Mouse (Mus musculus): ENCODE measurements around the gene Ttll8.

Ttll8 gene

GRCm38 (mm10) chr15:88889032-88889431 lies 65.2 kb downstream of the Ttll8 start:
- ATAC-seq (ENCODE audit: insufficient number of reproducible peaks, low FRiP score, low TSS enrichment) = no peak

GRCm38 (mm10) chr15:88885376-88885775 lies 68.8 kb downstream of the Ttll8 start:
- ATAC-seq (ENCODE audit: insufficient number of reproducible peaks, low FRiP score, low TSS enrichment) = no peak

GRCm38 (mm10) chr15:88883342-88883741 lies 70.9 kb downstream of the Ttll8 start:
- no peak for ATAC-seq (ENCODE audit: insufficient number of reproducible peaks, low FRiP score, low TSS enrichment)

GRCm38 (mm10) chr15:88882851-88883250 lies 71.4 kb downstream of the Ttll8 start:
- ATAC-seq (ENCODE audit: insufficient number of reproducible peaks, low FRiP score, low TSS enrichment) = no peak

- no peak for ATAC-seq (ENCODE audit: insufficient number of reproducible peaks, low FRiP score, low TSS enrichment)
Observed at GRCm38 (mm10) chr15:88881253-88882044, 72.8 kb downstream of the Ttll8 start.

GRCm38 (mm10) chr15:88877021-88877400 lies 77.2 kb downstream of the Ttll8 start:
- no peak for ATAC-seq (ENCODE audit: insufficient number of reproducible peaks, low FRiP score, low TSS enrichment)

GRCm38 (mm10) chr15:88876155-88877020 lies 77.8 kb downstream of the Ttll8 start:
- ATAC-seq (ENCODE audit: insufficient number of reproducible peaks, low FRiP score, low TSS enrichment) = peak; percentile 64; the same call in 1 of the 2 replicates

GRCm38 (mm10) chr15:88875625-88876081 lies 78.6 kb downstream of the Ttll8 start:
- ATAC-seq (ENCODE audit: insufficient number of reproducible peaks, low FRiP score, low TSS enrichment) = no peak

GRCm38 (mm10) chr15:88874477-88874876 lies 79.7 kb downstream of the Ttll8 start:
- no peak for ATAC-seq (ENCODE audit: insufficient number of reproducible peaks, low FRiP score, low TSS enrichment)

GRCm38 (mm10) chr15:88874061-88874460 lies 80.2 kb downstream of the Ttll8 start:
- ATAC-seq (ENCODE audit: insufficient number of reproducible peaks, low FRiP score, low TSS enrichment) = no peak

GRCm38 (mm10) chr15:88870418-88871185 lies 83.6 kb downstream of the Ttll8 start:
- ATAC-seq (ENCODE audit: insufficient number of reproducible peaks, low FRiP score, low TSS enrichment) = no peak

- ATAC-seq (ENCODE audit: insufficient number of reproducible peaks, low FRiP score, low TSS enrichment) = no peak
Observed at GRCm38 (mm10) chr15:88868024-88868742, 86.0 kb downstream of the Ttll8 start.

- ATAC-seq (ENCODE audit: insufficient number of reproducible peaks, low FRiP score, low TSS enrichment) = no peak
Observed at GRCm38 (mm10) chr15:88867368-88868023, 86.7 kb downstream of the Ttll8 start.

GRCm38 (mm10) chr15:88866934-88867356 lies 87.3 kb downstream of the Ttll8 start:
- ATAC-seq (ENCODE audit: insufficient number of reproducible peaks, low FRiP score, low TSS enrichment) = no peak

GRCm38 (mm10) chr15:88865888-88866695 lies 88.1 kb downstream of the Ttll8 start:
- ATAC-seq (ENCODE audit: insufficient number of reproducible peaks, low FRiP score, low TSS enrichment) = no peak

- no peak for ATAC-seq (ENCODE audit: insufficient number of reproducible peaks, low FRiP score, low TSS enrichment)
Observed at GRCm38 (mm10) chr15:88865061-88865460, 89.2 kb downstream of the Ttll8 start.

GRCm38 (mm10) chr15:88864270-88865030 lies 89.8 kb downstream of the Ttll8 start:
- ATAC-seq (ENCODE audit: insufficient number of reproducible peaks, low FRiP score, low TSS enrichment) = 0 out of 2 replicates have a peak, but pooled peaks have one; percentile 1
